Mouse (Mus musculus) myocyte (in vitro differentiated cells): ENCODE data around the gene Mylk3. TPM values are rescaled to one million over a fixed set of nuclear protein-coding genes. Genes with fewer than 3 reads are reported as not detected.

ENCODE experiments used
- H3K27me3 ChIP-seq: one replicate; pipeline ENCODE4 v1.6.1; 2011; ENCODE audit not compliant: control insufficient read depth, insufficient read depth, insufficient read length
- H3K36me3 ChIP-seq: one replicate; pipeline ENCODE4 v1.6.1; 2011; ENCODE audit not compliant: control insufficient read depth, insufficient read depth
- H3K4me2 ChIP-seq: one replicate; pipeline ENCODE4 v1.6.1; 2011; ENCODE audit warnings: low read depth, control low read depth
- H3K4me3 ChIP-seq: one replicate; pipeline ENCODE4 v1.5.1; 2011; ENCODE audit warnings: mild to moderate bottlenecking, control low read depth, moderate library complexity
- H3K79me2 ChIP-seq: one replicate; pipeline ENCODE4 v1.6.1; 2011; ENCODE audit not compliant: control insufficient read depth, insufficient read depth
- H3ac ChIP-seq: one replicate; pipeline ENCODE4 v1.6.1; 2011; ENCODE audit not compliant: control insufficient read depth, insufficient read length
- CEBPB ChIP-seq: IDR thresholded peaks from 2 replicates; pipeline ENCODE4 v1.6.1; 2011; ENCODE audit warnings: mild to moderate bottlenecking, moderate library complexity; ENCODE audit not compliant: poor library complexity, insufficient read depth, severe bottlenecking
- E2F4 ChIP-seq: IDR thresholded peaks from one replicate; pipeline ENCODE4 v1.6.1; 2011; ENCODE audit warnings: mild to moderate bottlenecking, control low read depth, moderate library complexity; ENCODE audit not compliant: insufficient read depth
- MAX ChIP-seq: IDR thresholded peaks from one replicate; pipeline ENCODE4 v1.6.1; 2011; ENCODE audit warnings: low read depth, mild to moderate bottlenecking, control low read depth
- MYOD1 ChIP-seq, 3 experiments: IDR thresholded peaks; one replicate each; pipeline ENCODE4 v1.6.1; 2011; ENCODE audit warnings: control low read depth in 2 of 3, low read depth in 2 of 3, mild to moderate bottlenecking in 2 of 3, moderate library complexity in 1 of 3; ENCODE audit not compliant: insufficient read length in 2 of 3, control insufficient read depth in 1 of 3
- MYOG ChIP-seq, 3 experiments: IDR thresholded peaks; one replicate each; pipeline ENCODE4 v1.6.1; 2011; ENCODE audit warnings: control low read depth in 2 of 3, low read depth in 2 of 3, mild to moderate bottlenecking in 2 of 3; ENCODE audit not compliant: insufficient read length in 2 of 3, control insufficient read depth in 1 of 3, insufficient read depth in 1 of 3
- POLR2A ChIP-seq: IDR thresholded peaks from one replicate; pipeline ENCODE4 v1.6.1; 2011; ENCODE audit warnings: low read depth, mild to moderate bottlenecking, control low read depth, moderate library complexity; ENCODE audit not compliant: insufficient read length
- POLR2AphosphoS2 ChIP-seq: IDR thresholded peaks from one replicate; pipeline ENCODE4 v1.6.1; 2011; ENCODE audit warnings: low read depth, control low read depth; ENCODE audit not compliant: insufficient read length
- REST ChIP-seq: IDR thresholded peaks from one replicate; pipeline ENCODE4 v1.6.1; 2011; ENCODE audit warnings: mild to moderate bottlenecking, control low read depth, moderate library complexity; ENCODE audit not compliant: insufficient read depth, insufficient read length
- SRF ChIP-seq: IDR thresholded peaks from one replicate; pipeline ENCODE4 v1.6.1; 2011; ENCODE audit warnings: low read depth; ENCODE audit not compliant: control insufficient read depth, insufficient read length
- TCF12 ChIP-seq: IDR thresholded peaks from one replicate; pipeline ENCODE4 v1.6.1; 2011; ENCODE audit warnings: mild to moderate bottlenecking, control low read depth; ENCODE audit not compliant: poor library complexity, insufficient read depth, severe bottlenecking
- TCF3 ChIP-seq: IDR thresholded peaks from one replicate; pipeline ENCODE4 v1.6.1; 2011; ENCODE audit warnings: low read depth, control low read depth; ENCODE audit not compliant: insufficient read length
- USF1 ChIP-seq: IDR thresholded peaks from one replicate; pipeline ENCODE4 v1.6.1; 2011; ENCODE audit warnings: low read depth, mild to moderate bottlenecking, control low read depth, moderate library complexity
- polyA plus RNA-seq: library from polyadenylated mRNA; unstranded; fragments of >200 nt; fragmentation: generic; extraction: Trizol; gene quantifications from one replicate; pipeline ENCODE4 v1.2.1, GENCODE M21; 2012; ENCODE audit warnings: missing spikeins

Mylk3 gene
- polyA plus RNA-seq, 1 experiment, result 3.7 TPM

- peaks cover 15% of the 10 kb centered on the region for H3K36me3 ChIP-seq
- H3K27me3 ChIP-seq, result no peaks in the 10 kb centered on the region
- H3ac ChIP-seq, result no peak overlapping the region
- peaks cover 4% of the 10 kb centered on the region for H3K79me2 ChIP-seq
- no peak overlapping the region for H3K4me3 ChIP-seq
- TF ChIP-seq MYOG (IDR thresholded peaks at IDR 0.05; ENCODE audit: control insufficient read depth in 1 of 3, insufficient read depth in 1 of 3, insufficient read length in 2 of 3, low read depth in 2 of 3) (no peak), TCF3 (no peak), REST (no peak), USF1 (no peak), SRF (no peak), CEBPB (no peak), MYOD1 (IDR thresholded peaks at IDR 0.05; ENCODE audit: control insufficient read depth in 1 of 3, insufficient read length in 2 of 3, low read depth in 2 of 3) (no peak), POLR2AphosphoS2 (no peak), MAX (no peak), E2F4 (no peak)
- H3K4me2 ChIP-seq, result peak overlapping the region; percentile 16
These were observed 22.4 kb upstream of the Mylk3 start for GRCm38 (mm10) chr8:85408526-85408925.

DNA sequence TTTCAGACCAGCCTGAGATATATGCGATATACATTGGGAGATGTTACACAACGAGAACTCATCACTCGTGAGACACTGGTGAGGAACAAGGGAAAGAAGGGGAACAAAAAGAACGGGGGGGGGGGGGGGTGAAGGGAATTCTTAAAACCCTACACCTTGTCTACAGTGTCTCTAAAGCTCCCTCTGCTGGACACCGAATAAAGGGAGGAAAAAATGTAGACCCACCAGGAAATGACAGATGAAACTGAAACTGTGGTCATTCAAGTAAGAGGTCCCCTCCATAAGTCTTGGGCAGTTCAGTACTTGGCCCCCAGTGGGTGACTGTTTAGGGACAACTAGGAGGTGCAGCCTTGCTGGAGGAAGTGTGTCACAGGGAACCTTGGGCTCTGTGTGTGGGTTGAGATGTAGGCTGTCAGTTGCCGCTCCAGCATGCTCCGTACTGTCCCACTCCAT is 21.9 kb upstream of the Mylk3 start:
- no peaks in the 10 kb centered on the region for H3K79me2 ChIP-seq
- peak overlapping the region; percentile 16 for H3K4me2 ChIP-seq
- no peak overlapping the region for H3ac ChIP-seq
- H3K4me3 ChIP-seq, result no peak overlapping the region
- TF ChIP-seq USF1, result no peak
- no peak for TF ChIP-seq POLR2A
- no peak for TF ChIP-seq MYOD1 (IDR thresholded peaks at IDR 0.05; ENCODE audit: control insufficient read depth in 1 of 3, insufficient read length in 2 of 3, low read depth in 2 of 3)
- TF ChIP-seq CEBPB, result no peak
- TF ChIP-seq MAX, result no peak
- TF ChIP-seq REST, result no peak
- TF ChIP-seq MYOG (IDR thresholded peaks at IDR 0.05; ENCODE audit: control insufficient read depth in 1 of 3, insufficient read depth in 1 of 3, insufficient read length in 2 of 3, low read depth in 2 of 3), result no peak
- TF ChIP-seq TCF12, result no peak
- no peak for TF ChIP-seq E2F4
- no peak for TF ChIP-seq POLR2AphosphoS2
- TF ChIP-seq TCF3, result no peak
- no peak for TF ChIP-seq SRF
- peaks cover 12% of the 10 kb centered on the region for H3K36me3 ChIP-seq
- H3K27me3 ChIP-seq, result no peaks in the 10 kb centered on the region

DNA sequence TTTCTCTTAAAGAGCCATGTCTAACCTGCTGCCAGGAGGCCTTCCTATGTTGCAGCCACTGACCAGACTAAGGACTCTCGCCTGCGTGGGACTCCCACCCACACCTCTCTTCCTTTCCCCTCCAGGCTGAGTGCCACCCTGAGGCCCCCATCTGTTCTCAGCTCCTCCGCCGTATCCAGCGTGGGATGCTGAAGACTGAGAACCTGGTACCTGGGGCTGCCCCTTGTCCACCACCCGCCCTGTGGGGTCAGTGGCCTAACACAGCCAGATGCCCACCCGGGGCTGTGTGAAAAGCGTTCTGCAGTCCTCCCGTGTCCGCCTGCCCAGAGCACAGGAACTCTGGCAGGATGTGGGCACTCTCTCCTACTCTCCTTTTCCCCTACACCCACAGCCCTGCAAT is 19.8 kb upstream of the Mylk3 start:
- no peak overlapping the region for H3K4me3 ChIP-seq
- no peaks in the 10 kb centered on the region for H3K79me2 ChIP-seq
- no peak overlapping the region for H3K4me2 ChIP-seq
- TF ChIP-seq POLR2A (no peak), MYOD1 (IDR thresholded peaks at IDR 0.05; ENCODE audit: control insufficient read depth in 1 of 3, insufficient read length in 2 of 3, low read depth in 2 of 3) (no peak), REST (no peak), E2F4 (no peak), CEBPB (no peak), SRF (no peak), MYOG (IDR thresholded peaks at IDR 0.05; ENCODE audit: control insufficient read depth in 1 of 3, insufficient read depth in 1 of 3, insufficient read length in 2 of 3, low read depth in 2 of 3) (no peak), TCF3 (no peak), USF1 (no peak), MAX (no peak)
- no peaks in the 10 kb centered on the region for H3K27me3 ChIP-seq
- no peak overlapping the region for H3ac ChIP-seq
- peaks cover 11% of the 10 kb centered on the region for H3K36me3 ChIP-seq

DNA sequence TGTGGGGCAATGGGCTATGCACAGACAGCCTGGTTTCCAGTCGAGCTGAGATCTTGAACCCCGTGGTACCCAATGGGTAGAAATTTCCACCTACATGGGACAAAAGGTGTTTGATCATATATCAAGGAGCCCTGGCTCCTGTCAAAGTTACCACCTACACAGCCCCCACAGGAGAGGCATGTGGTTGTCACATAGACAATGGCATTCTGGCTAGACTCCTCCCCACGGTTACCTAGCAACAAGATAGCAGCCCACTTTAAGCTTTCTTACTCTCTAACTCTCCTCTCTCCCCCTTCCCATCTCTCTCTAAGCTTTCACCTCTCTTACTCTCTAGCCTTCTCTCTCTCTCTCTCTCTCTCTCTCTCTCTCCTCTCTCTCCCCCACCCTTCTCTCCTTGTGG is 19.3 kb upstream of the Mylk3 start:
- no peaks in the 10 kb centered on the region for H3K79me2 ChIP-seq
- no peak overlapping the region for H3K4me2 ChIP-seq
- TF ChIP-seq USF1 (no peak), E2F4 (no peak), TCF12 (no peak), REST (no peak), SRF (no peak), TCF3 (no peak), MYOD1 (IDR thresholded peaks at IDR 0.05; ENCODE audit: control insufficient read depth in 1 of 3, insufficient read length in 2 of 3, low read depth in 2 of 3) (no peak), POLR2AphosphoS2 (no peak), MYOG (IDR thresholded peaks at IDR 0.05; ENCODE audit: control insufficient read depth in 1 of 3, insufficient read depth in 1 of 3, insufficient read length in 2 of 3, low read depth in 2 of 3) (no peak), MAX (no peak), CEBPB (no peak), POLR2A (no peak)
- H3K27me3 ChIP-seq, result no peaks in the 10 kb centered on the region
- H3ac ChIP-seq, result no peak overlapping the region
- no peak overlapping the region for H3K4me3 ChIP-seq
- H3K36me3 ChIP-seq, result peaks cover 6% of the 10 kb centered on the region

DNA sequence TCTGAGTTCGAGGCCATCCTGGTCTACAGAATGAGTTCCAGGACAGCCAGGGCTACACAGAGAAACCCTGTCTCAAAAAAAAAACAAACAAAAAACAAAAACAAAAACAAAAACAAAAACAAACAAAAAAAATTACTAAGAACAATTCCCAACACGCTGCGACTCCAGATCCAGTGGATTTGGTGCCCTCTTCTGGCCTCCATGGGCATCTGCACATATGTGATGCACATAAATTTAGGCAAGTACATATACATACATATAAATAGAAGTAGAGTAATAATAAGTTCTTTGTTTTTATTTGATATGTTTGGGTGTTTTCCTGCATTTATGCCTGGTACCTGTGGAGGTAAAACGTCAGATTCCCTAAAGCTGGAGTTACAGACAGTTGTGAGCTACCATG is 12.4 kb upstream of the Mylk3 start:
- TF ChIP-seq POLR2A (no peak), USF1 (no peak), POLR2AphosphoS2 (no peak), REST (no peak), MAX (no peak), TCF3 (no peak), MYOD1 (IDR thresholded peaks at IDR 0.05; ENCODE audit: control insufficient read depth in 1 of 3, insufficient read length in 2 of 3, low read depth in 2 of 3) (no peak), SRF (no peak)
- H3ac ChIP-seq, result no peak overlapping the region
- H3K27me3 ChIP-seq, result no peaks in the 10 kb centered on the region
- no peaks in the 10 kb centered on the region for H3K36me3 ChIP-seq
- no peak overlapping the region for H3K4me3 ChIP-seq
- H3K79me2 ChIP-seq, result no peaks in the 10 kb centered on the region
- H3K4me2 ChIP-seq, result no peak overlapping the region
